Mouse (Mus musculus) adrenal gland, adult 2 months (tissue): ENCODE measurements at regions not wholly inside any gene's neighbourhood (a gene's known extent, or its start where the extent isn't known, plus 50 kb on each side); places are given as distances from the start of the nearest gene placed in this dataset.

Experiments
- DNase-seq: peaks from one replicate; pipeline ENCODE4 v3.0.0; 2021

GRCm38 (mm10) chr9:115548722-115549349 lies 238.6 kb upstream of the Stt3b start:
- no peak for DNase-seq

DNA sequence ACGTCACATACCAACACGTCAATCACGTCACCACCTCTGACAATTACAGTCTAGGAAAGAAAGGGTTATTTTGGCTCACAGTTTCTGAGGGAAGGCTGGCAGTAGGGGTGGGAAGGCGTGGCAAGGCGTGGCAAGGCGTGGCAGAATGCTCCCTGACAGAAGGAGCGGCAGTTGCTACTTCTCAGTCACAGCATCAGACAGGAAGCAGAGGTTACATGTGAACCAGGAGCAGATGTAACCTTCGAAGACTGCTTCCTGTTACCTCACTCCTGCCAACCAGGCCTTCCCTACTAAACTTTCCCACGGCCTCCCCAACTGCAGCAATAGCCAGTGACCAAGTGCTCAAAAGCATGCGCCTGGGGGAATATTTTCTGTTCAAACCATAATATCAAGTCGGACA lies 240.9 kb upstream of the Stt3b start:
- no peak for DNase-seq

GRCm38 (mm10) chr9:115551501-115551900 lies 241.3 kb upstream of the Stt3b start:
- DNase-seq: no peak

- no peak for DNase-seq
Measured at GRCm38 (mm10) chr9:115558131-115558530, 247.9 kb upstream of the Stt3b start.

DNA sequence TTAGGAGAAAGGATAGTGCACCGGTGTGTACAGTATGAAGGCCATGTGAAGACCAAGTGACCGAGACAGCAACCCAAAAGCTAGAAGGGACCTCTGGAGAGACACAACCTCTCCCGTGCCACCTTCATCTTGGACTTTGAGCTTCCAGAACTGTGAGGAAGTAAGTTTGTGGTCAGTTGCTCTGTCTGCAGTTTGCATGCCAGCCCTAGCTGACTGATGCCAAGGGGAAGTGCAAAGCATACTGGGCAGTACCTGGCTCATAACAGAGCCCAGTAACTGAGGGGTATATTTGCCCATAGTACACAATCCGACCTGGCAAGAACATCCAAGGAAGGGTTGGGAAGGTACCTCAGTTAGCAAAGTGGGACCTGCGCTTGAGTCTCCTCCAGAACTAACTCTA lies 249.3 kb upstream of the Stt3b start:
- no peak for DNase-seq

DNA sequence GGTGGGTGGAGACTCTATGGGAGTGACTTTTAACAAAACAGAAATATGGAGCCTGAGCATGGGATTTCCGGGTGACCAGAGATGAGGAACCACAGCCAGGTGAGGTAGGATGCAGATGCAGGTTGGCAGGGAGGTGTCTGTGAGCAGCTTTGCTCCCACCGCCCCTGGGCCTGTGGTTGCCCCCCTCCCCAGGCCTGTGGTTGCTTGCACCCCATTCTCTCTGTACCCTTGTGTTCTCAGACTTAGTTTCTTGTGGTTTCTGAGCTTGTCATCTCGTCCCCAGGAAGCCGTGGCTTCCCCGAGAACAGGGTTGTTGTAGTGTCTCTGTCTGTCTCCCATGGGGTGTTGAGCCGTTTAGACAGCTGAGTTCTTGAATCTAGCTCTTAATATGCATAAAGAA lies 251.0 kb upstream of the Stt3b start:
- no peak for DNase-seq

GRCm38 (mm10) chr9:115562783-115563182 lies 252.6 kb upstream of the Stt3b start:
- DNase-seq: no peak

- DNase-seq: no peak
Measured at GRCm38 (mm10) chr9:115564366-115564765, 254.1 kb upstream of the Stt3b start.

GRCm38 (mm10) chr9:115568693-115569334 lies 258.6 kb upstream of the Stt3b start:
- no peak for DNase-seq

DNA sequence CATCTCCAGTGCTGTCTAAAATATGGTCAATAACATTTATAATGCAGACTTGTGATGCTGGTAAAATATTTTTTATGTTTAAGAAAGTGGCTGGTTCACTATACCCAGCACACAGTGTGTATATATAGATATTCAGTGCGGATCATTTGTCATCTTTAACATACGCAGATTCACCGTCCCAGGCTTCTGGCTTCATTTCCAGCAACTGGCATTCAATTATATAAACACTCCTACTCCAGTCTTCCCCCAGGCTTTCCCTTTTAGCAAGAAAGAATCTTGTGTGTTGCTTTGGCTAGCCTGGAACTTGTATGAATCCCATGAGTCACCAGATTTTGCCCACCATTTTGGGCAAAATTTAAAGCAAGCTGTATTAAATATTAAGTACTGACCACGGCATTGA lies 260.8 kb upstream of the Stt3b start:
- DNase-seq: no peak

- no peak for DNase-seq
Measured at GRCm38 (mm10) chr9:115581116-115581515, 270.9 kb upstream of the Stt3b start.

- DNase-seq: no peak
Measured at GRCm38 (mm10) chr9:115583548-115583947, 273.3 kb upstream of the Stt3b start.

DNA sequence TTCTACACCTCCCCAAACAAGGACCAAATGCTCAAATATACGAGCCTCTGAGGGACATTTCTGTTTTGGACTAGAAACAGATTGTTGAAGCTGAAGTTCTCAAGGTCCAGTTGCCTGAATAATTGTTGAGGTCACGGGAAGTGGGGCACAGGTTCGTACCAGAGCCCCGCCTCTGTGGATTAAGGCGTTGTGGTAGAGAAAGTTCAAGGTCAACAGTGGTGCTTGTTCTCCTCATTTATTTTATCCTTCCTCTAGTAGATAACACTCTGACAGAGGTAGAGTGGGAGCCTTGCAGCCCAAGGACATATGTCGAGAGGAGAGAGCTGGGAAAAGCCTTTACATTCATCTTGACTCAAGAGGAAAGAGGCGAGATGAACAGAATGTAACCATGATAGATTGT lies 274.7 kb upstream of the Stt3b start:
- DNase-seq: peak; percentile 51

- DNase-seq: no peak
Measured at GRCm38 (mm10) chr9:115592466-115592865, 282.2 kb upstream of the Stt3b start.

GRCm38 (mm10) chr9:115600228-115600627 lies 290.0 kb upstream of the Stt3b start:
- DNase-seq: no peak

DNA sequence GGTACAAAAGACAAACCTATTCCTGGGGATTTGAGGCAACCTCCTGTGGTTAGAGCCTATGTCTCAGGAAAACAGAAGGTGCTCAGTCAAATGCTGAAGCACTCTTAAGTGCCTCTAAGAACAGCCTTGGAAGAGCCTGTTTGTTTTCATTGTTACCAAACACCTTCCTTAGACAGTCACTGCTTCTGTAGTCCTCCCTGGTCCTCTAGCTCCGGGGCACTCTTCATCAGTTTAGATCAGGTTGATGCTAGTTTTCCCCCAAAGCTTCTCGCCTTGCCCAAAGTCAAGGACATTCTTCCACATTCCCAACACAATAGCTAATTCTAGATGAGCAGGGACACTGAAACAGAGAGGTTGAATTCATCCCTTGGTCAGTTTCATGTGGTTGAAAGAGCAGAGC lies 290.6 kb upstream of the Stt3b start:
- DNase-seq: no peak

GRCm38 (mm10) chr9:115602772-115603171 lies 292.6 kb upstream of the Stt3b start:
- no peak for DNase-seq

DNA sequence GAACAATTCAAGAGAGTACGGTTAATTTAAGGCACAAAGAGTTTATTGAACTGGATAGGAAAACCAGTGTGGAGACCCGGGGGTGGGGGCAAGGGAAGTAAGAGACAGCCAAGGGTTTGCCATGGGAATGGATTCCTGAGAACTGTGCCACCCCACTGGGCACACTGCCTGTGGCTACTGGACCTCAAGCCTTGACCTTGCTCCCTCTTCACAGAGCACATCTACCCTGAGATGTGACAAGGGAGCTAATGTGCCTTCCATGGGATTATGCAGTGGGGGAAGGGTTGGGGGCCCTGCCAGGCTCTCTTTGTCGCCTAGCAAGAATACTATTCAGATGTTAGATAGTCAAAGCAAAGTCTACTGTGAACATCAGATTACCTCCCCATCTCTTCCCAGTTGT lies 294.2 kb upstream of the Stt3b start:
- DNase-seq: no peak

GRCm38 (mm10) chr9:115604968-115605682 lies 294.9 kb upstream of the Stt3b start:
- no peak for DNase-seq

- no peak for DNase-seq
Measured at GRCm38 (mm10) chr9:115607961-115608360, 297.7 kb upstream of the Stt3b start.

- DNase-seq: no peak
Measured at GRCm38 (mm10) chr9:115608377-115608776, 298.2 kb upstream of the Stt3b start.

- no peak for DNase-seq
Measured at GRCm38 (mm10) chr9:115609904-115610303, 299.4 kb upstream of the Gadl1 start.

- no peak for DNase-seq
Measured at GRCm38 (mm10) chr9:115611713-115612112, 297.5 kb upstream of the Gadl1 start.

DNA sequence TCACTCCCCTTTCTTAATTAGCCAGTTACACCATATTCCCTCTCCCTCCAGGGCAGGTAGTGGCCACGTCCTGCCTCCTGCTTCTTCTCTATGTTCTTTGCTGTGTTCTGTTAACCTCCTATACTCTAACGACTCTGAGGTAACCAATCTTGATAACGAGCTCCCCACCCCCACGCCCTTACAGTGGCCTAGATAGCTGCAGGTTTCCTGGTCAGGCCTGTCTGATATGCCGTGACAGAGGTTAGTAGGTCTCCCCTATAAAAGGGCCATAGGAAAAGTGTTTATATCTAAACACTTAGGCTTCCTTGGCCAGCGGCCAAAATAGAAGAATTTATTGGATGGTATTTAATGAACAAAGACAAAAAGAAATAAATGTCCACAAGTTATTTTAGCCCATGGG lies 296.3 kb upstream of the Gadl1 start:
- DNase-seq: no peak
